In the genomic region with DNA sequence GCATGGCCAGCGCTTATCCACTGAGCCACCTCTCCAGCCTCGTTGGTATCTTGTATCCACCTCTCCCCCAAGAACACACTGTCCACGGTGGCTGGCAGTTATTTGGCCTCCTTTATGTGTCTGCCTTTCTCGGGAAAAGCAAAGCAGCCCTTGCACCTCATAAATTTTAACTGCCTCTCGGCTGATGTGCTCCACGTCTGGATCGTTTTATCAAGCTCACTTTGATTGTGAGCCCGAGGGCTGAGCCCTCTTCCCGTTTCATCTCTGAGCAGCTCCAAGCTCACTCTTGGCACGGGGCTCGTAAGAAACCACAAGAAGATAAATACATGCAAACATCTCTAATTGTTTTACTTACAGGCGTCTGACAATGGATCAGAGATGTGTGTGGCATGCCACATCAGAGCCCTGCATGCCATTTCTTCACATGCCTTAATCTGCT, we compare ENCODE assay signal across 11 mouse cellular contexts.
DNase-seq lines count a peak whose midpoint lies in the region; ATAC-seq and TF ChIP-seq lines count a peak whose summit lies in the region.
"Had no signal": no experiment of that assay in that cellular context is flagged by ENCODE, and none has a peak within 500 bp of the region (broad histone marks: within the 10 kb centered on the region; RNA-seq: fewer than 3 reads in every experiment).

No protein-coding gene starts in this region.

- peaks cover 11% of the 10 kb centered on the region for H3K4me1 ChIP-seq in kidney, embryonic 15.5 days
- peaks cover 11% of the 10 kb centered on the region for H3K4me1 ChIP-seq in limb, embryonic 14.5 days (ENCODE audit: control insufficient read depth, insufficient read depth, low read length)
- peaks cover 16% of the 10 kb centered on the region for H3K4me1 ChIP-seq in midbrain, embryonic 16.5 days (ENCODE audit: control insufficient read depth, insufficient read depth, low read length)
- no peaks in the 10 kb centered on the region for H3K4me1 ChIP-seq in heart, embryonic 12.5 days (replicated peaks)
- H3K4me1 ChIP-seq: intestine, embryonic 15.5 days had no signal

- no peaks in the 10 kb centered on the region for H3K36me3 ChIP-seq in kidney, embryonic 15.5 days
- no peaks in the 10 kb centered on the region for H3K36me3 ChIP-seq in limb, embryonic 14.5 days (ENCODE audit: control insufficient read depth, insufficient read depth, low read length)
- no peaks in the 10 kb centered on the region for H3K36me3 ChIP-seq in midbrain, embryonic 16.5 days (ENCODE audit: control insufficient read depth, insufficient read depth, low read length)
- no peaks in the 10 kb centered on the region for H3K36me3 ChIP-seq in heart, embryonic 12.5 days
- H3K36me3 ChIP-seq: intestine, embryonic 15.5 days; limb, embryonic 15.5 days had no signal

- no peaks in the 10 kb centered on the region for H3K9me3 ChIP-seq in kidney, embryonic 15.5 days (replicated peaks)
- no peaks in the 10 kb centered on the region for H3K9me3 ChIP-seq in limb, embryonic 14.5 days (ENCODE audit: control insufficient read depth, low read length)
- no peaks in the 10 kb centered on the region for H3K9me3 ChIP-seq in midbrain, embryonic 16.5 days (replicated peaks; ENCODE audit: control insufficient read depth, low read length, poor library complexity, severe bottlenecking)
- no peaks in the 10 kb centered on the region for H3K9me3 ChIP-seq in heart, embryonic 12.5 days (replicated peaks)
- H3K9me3 ChIP-seq: intestine, embryonic 15.5 days; limb, embryonic 15.5 days had no signal

- H3K27me3 ChIP-seq in kidney, embryonic 15.5 days: no peaks in the 10 kb centered on the region
- peaks cover 5% of the 10 kb centered on the region; the same call in 1 of the 2 replicates for H3K27me3 ChIP-seq in limb, embryonic 14.5 days (ENCODE audit: control insufficient read depth, insufficient read depth, low read length)
- H3K27me3 ChIP-seq in midbrain, embryonic 16.5 days (ENCODE audit: control insufficient read depth, insufficient read depth, low read depth, low read length): no peaks in the 10 kb centered on the region
- H3K27me3 ChIP-seq in heart, embryonic 12.5 days (replicated peaks): no peaks in the 10 kb centered on the region
- H3K27me3 ChIP-seq: intestine, embryonic 15.5 days had no signal

- peak; percentile 80 for ATAC-seq in kidney, embryonic 15.5 days (replicated peaks; ENCODE audit: low FRiP score)
- peak; percentile 48; the same call in 1 of the 2 replicates for ATAC-seq in limb, embryonic 14.5 days (ENCODE audit: low FRiP score, low read depth)
- peak; percentile 38; the same call in 1 of the 2 replicates for ATAC-seq in midbrain, embryonic 16.5 days
- no peak for ATAC-seq in heart, embryonic 12.5 days (ENCODE audit: insufficient number of reproducible peaks, low FRiP score)
- ATAC-seq: intestine, embryonic 15.5 days had no signal

- TF ChIP-seq POLR2A in limb, embryonic 14.5 days (IDR thresholded peaks at IDR 0.05; ENCODE audit: borderline replicate concordance, extremely low read depth, insufficient read depth, insufficient read length): no peak

- no peak overlapping the region for H3K9ac ChIP-seq in kidney, embryonic 15.5 days
- H3K9ac ChIP-seq in limb, embryonic 14.5 days (ENCODE audit: low read depth, low read length, severe bottlenecking): no peak overlapping the region
- H3K9ac ChIP-seq in midbrain, embryonic 16.5 days (ENCODE audit: low read depth, low read length): no peak overlapping the region
- H3K9ac ChIP-seq in heart, embryonic 12.5 days: no peak overlapping the region
- H3K9ac ChIP-seq: intestine, embryonic 15.5 days; limb, embryonic 15.5 days had no signal

- 10% methylated on average over 12 of the region's 12 CpGs for WGBS in kidney, embryonic 15.5 days
- WGBS in limb, embryonic 14.5 days: 7% methylated on average over 12 of the region's 12 CpGs
- WGBS in midbrain, embryonic 16.5 days: 25% methylated on average over 12 of the region's 12 CpGs
- WGBS in heart, embryonic 12.5 days: 57% methylated on average over 12 of the region's 12 CpGs

- no peak overlapping the region for H3K27ac ChIP-seq in kidney, embryonic 15.5 days
- no peak overlapping the region for H3K27ac ChIP-seq in limb, embryonic 14.5 days (replicated peaks; ENCODE audit: low read depth, low read length)
- peak overlapping the region; percentile 54 for H3K27ac ChIP-seq in midbrain, embryonic 16.5 days (ENCODE audit: low read length)
- no peak overlapping the region for H3K27ac ChIP-seq in heart, embryonic 12.5 days (ENCODE audit: poor library complexity, severe bottlenecking)
- H3K27ac ChIP-seq: intestine, embryonic 15.5 days; limb, embryonic 15.5 days had no signal

- no peak for DNase-seq in kidney, postnatal 25 days
- peak; percentile 53 for DNase-seq in hindlimb bud, embryonic 11.5 days (ENCODE audit: extremely low spot score, low read depth, low spot score)
- DNase-seq in limb, embryonic 14.5 days (ENCODE audit: low spot score): peak; percentile 66
- DNase-seq in layer of hippocampus, adult 9-11 months: no peak
- DNase-seq: adrenal gland, postnatal 10 days; gastrocnemius, postnatal 36 days had no signal

- H3K4me2 ChIP-seq in kidney, embryonic 15.5 days: no peak overlapping the region
- H3K4me2 ChIP-seq in limb, embryonic 14.5 days (replicated peaks; ENCODE audit: low read depth, low read length, severe bottlenecking): no peak overlapping the region
- H3K4me2 ChIP-seq in midbrain, embryonic 16.5 days (ENCODE audit: low read length): no peak overlapping the region
- no peak overlapping the region for H3K4me2 ChIP-seq in heart, embryonic 12.5 days
- H3K4me2 ChIP-seq: intestine, embryonic 15.5 days; limb, embryonic 15.5 days had no signal

- no peak overlapping the region for H3K4me3 ChIP-seq in kidney, embryonic 15.5 days (replicated peaks)
- H3K4me3 ChIP-seq in limb, embryonic 14.5 days (replicated peaks; ENCODE audit: low read length): no peak overlapping the region
- no peak overlapping the region for H3K4me3 ChIP-seq in midbrain, embryonic 16.5 days (ENCODE audit: low read depth, low read length)
- no peak overlapping the region for H3K4me3 ChIP-seq in heart, embryonic 12.5 days
- H3K4me3 ChIP-seq: intestine, embryonic 15.5 days; limb, embryonic 15.5 days had no signal

Comparison
In these comparisons a context has a peak if more than half of its experiments do, and no peak if none do; other contexts are left out.
1. DNase-seq: peak in hindlimb bud, embryonic 11.5 days (single experiment) and limb, embryonic 14.5 days (single experiment); none in kidney, postnatal 25 days (0 of 2) and layer of hippocampus, adult 9-11 months (single experiment).